Mouse (Mus musculus) olfactory bulb, adult 2 months (tissue): ENCODE results near the gene Tmem44.

ENCODE experiments used
- CTCF ChIP-seq: fragments of 200-500 bp; IDR thresholded peaks from 2 replicates; pipeline ENCODE4 v1.5.1; 2012; ENCODE audit warnings: low read depth, mild to moderate bottlenecking, low read length, moderate library complexity; ENCODE audit not compliant: insufficient read depth
- POLR2A ChIP-seq: fragments of 200-500 bp; IDR thresholded peaks from 2 replicates; pipeline ENCODE4 v1.6.1; 2012; ENCODE audit warnings: mild to moderate bottlenecking, low read depth, low read length, moderate library complexity; ENCODE audit not compliant: insufficient read depth

- TF ChIP-seq POLR2A (no peak), CTCF (no peak)
These were observed 51.4 kb downstream of the Tmem44 start for GRCm38 (mm10) chr16:30499126-30499857.
